Mouse (Mus musculus): ENCODE measurements at regions not wholly inside any gene's neighbourhood (a gene's known extent, or its start where the extent isn't known, plus 50 kb on each side); places are given as distances from the start of the nearest gene placed in this dataset.

DNA sequence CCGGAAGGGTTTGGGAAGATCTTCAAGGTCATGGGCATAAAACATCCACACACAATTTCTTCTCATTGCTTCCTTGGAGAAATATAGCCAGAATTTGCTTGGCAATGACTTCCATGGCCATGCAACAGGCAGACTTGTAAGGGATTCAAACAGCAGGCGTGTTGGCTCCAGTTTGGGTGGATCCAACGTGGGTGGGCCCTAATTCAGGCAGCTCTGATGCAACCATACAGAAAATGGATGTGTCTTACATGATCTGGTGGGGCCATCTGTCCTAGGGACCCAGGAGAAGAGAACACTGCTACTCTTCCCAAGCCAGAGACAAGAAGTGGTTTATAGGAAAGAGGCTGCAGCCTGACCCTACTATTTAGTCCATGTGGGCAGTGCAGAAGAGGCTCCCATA lies 121.5 kb downstream of the Glrx3 start:
- TF ChIP-seq POLR2A (IDR thresholded peaks at IDR 0.05; ENCODE audit: insufficient read depth, low read depth, low read length): no peak
- TF ChIP-seq CTCF (IDR thresholded peaks at IDR 0.05; ENCODE audit: insufficient read depth, low read depth, low read length): no peak
